Mouse (Mus musculus) G1E (cell line): Measurements from ENCODE around the gene Lpin2. TPM values are rescaled to one million over a fixed set of nuclear protein-coding genes. Genes with fewer than 3 reads are reported as not detected.
A peak's percentile ranks its signal among the peaks of the same experiment; 100 is the strongest.

Experiments used
- ATAC-seq: 2 replicates; pipeline ENCODE4 v1.8.0; 2016; ENCODE audit warnings: mild to moderate bottlenecking; ENCODE audit not compliant: insufficient number of reproducible peaks, poor library complexity, low FRiP score, severe bottlenecking; ENCODE audit errors: extremely low read depth
- DNase-seq: peaks from one replicate; pipeline ENCODE4 v3.0.0; 2012; ENCODE audit warnings: low spot score
- H3K27me3 ChIP-seq: 2 replicates; pipeline ENCODE4 v1.6.1; 2012; ENCODE audit warnings: mild to moderate bottlenecking, low read length, inconsistent platforms; ENCODE audit not compliant: insufficient read depth
- H3K36me3 ChIP-seq: replicated peaks from 2 replicates; pipeline ENCODE3; 2012; ENCODE audit warnings: mild to moderate bottlenecking, inconsistent platforms
- H3K4me1 ChIP-seq: 2 replicates; pipeline ENCODE4 v1.6.1; 2012; ENCODE audit warnings: low read depth, low read length, inconsistent platforms, mixed read lengths; ENCODE audit not compliant: insufficient read depth
- H3K4me3 ChIP-seq: 2 replicates; pipeline ENCODE4 v1.5.1; 2012; ENCODE audit warnings: low read depth, mild to moderate bottlenecking, inconsistent platforms, low read length, moderate library complexity, mixed read lengths
- H3K9me3 ChIP-seq: replicated peaks from 2 replicates; pipeline ENCODE4 v1.6.1; 2012; ENCODE audit warnings: inconsistent platforms
- CTCF ChIP-seq: IDR thresholded peaks from 2 replicates; pipeline ENCODE4 v1.5.1; 2012; ENCODE audit warnings: low read depth, low read length, inconsistent platforms, mixed read lengths
- GATA1 ChIP-seq: IDR thresholded peaks from 2 replicates; pipeline ENCODE4 v1.6.1; 2012; ENCODE audit warnings: borderline replicate concordance, low read length, inconsistent platforms, mixed read lengths
- GATA2 ChIP-seq: IDR thresholded peaks from 2 replicates; pipeline ENCODE4 v1.6.1; 2012; ENCODE audit warnings: low read depth, low read length, inconsistent platforms, borderline replicate concordance
- POLR2AphosphoS5 ChIP-seq: IDR thresholded peaks from 2 replicates; pipeline ENCODE4 v1.6.1; 2012; ENCODE audit warnings: low read depth, low read length, inconsistent platforms; ENCODE audit not compliant: insufficient replicate concordance
- TAL1 ChIP-seq: conservative IDR thresholded peaks from 2 replicates; pipeline ENCODE4 v1.6.1; 2012; ENCODE audit warnings: low read depth, low read length, inconsistent platforms, mixed read lengths
- polyA plus RNA-seq: library from polyadenylated mRNA; stranded (reverse); fragments of >175 nt; gene quantifications from 2 replicates; pipeline ENCODE4 v1.2.3, GENCODE M21; 2012
- total RNA-seq, 2 experiments: library from RNA; stranded (forward) in 1 of 2; stranded (reverse) in 1 of 2; fragments of 200-1000 nt in 1 of 2; fragments of >200 nt in 1 of 2; fragmentation: Nextera tagmentation in 1 of 2; gene quantifications; 2 replicates each; pipeline ENCODE4 v1.2.3; 2014 to 2017

The Lpin2 gene
- total and polyA plus RNA-seq, 3 experiments = 44.3 to 169 (median 155) TPM

- Histone ChIP-seq H3K9me3 (no peaks in the 10 kb centered on the region), H3K4me3 (no peak overlapping the region), H3K27me3 (no peaks in the 10 kb centered on the region), H3K36me3 (peaks cover 15% of the 10 kb centered on the region), H3K4me1 (peaks cover 95% of the 10 kb centered on the region)
- TF ChIP-seq CTCF = no peak
- TF ChIP-seq GATA1 = no peak
- DNase-seq (no peak), ATAC-seq (no peak)
Measured at GRCm38 (mm10) chr17:71191063-71191462, 8.7 kb downstream of the Lpin2 start.

- Histone ChIP-seq H3K27me3 (no peaks in the 10 kb centered on the region), H3K4me1 (peaks cover 95% of the 10 kb centered on the region), H3K36me3 (peaks cover 13% of the 10 kb centered on the region), H3K4me3 (no peak overlapping the region; the same call in 1 of the 2 replicates), H3K9me3 (no peaks in the 10 kb centered on the region)
- no peak for DNase-seq
- ATAC-seq = peak; percentile 36; the same call in 1 of the 2 replicates
- TF ChIP-seq GATA1 (no peak), CTCF (no peak), TAL1 (no peak), GATA2 (no peak), POLR2AphosphoS5 (no peak)
Measured at GRCm38 (mm10) chr17:71191651-71192419, 9.5 kb downstream of the Lpin2 start.

GRCm38 (mm10) chr17:71193019-71193418, 10.7 kb downstream of the Lpin2 start:
- H3K9me3 ChIP-seq = no peaks in the 10 kb centered on the region
- H3K4me1 ChIP-seq = peaks cover 93% of the 10 kb centered on the region
- TF ChIP-seq GATA1 (no peak), GATA2 (no peak), TAL1 (no peak), CTCF (no peak), POLR2AphosphoS5 (no peak)
- no peak for ATAC-seq
- no peaks in the 10 kb centered on the region for H3K27me3 ChIP-seq
- H3K36me3 ChIP-seq = peaks cover 17% of the 10 kb centered on the region
- no peak for DNase-seq
- H3K4me3 ChIP-seq = no peak overlapping the region

GRCm38 (mm10) chr17:71193485-71193884, 11.1 kb downstream of the Lpin2 start:
- H3K9me3 ChIP-seq = no peaks in the 10 kb centered on the region
- DNase-seq (no peak), ATAC-seq (no peak)
- peaks cover 92% of the 10 kb centered on the region for H3K4me1 ChIP-seq
- no peaks in the 10 kb centered on the region for H3K27me3 ChIP-seq
- no peak for TF ChIP-seq POLR2AphosphoS5
- no peak for TF ChIP-seq CTCF
- TF ChIP-seq GATA2 = no peak
- no peak for TF ChIP-seq GATA1
- TF ChIP-seq TAL1 = no peak
- no peak overlapping the region; the same call in 1 of the 2 replicates for H3K4me3 ChIP-seq
- peaks cover 19% of the 10 kb centered on the region for H3K36me3 ChIP-seq

GRCm38 (mm10) chr17:71194906-71195632, 12.7 kb downstream of the Lpin2 start:
- Histone ChIP-seq H3K27me3 (no peaks in the 10 kb centered on the region), H3K4me3 (peak overlapping the region; percentile 17; the same call in 1 of the 2 replicates), H3K9me3 (no peaks in the 10 kb centered on the region), H3K4me1 (peaks cover 91% of the 10 kb centered on the region), H3K36me3 (peaks cover 20% of the 10 kb centered on the region)
- DNase-seq (no peak), ATAC-seq (peak; percentile 36; the same call in 1 of the 2 replicates)
- TF ChIP-seq GATA2 (no peak), TAL1 (no peak), POLR2AphosphoS5 (no peak), CTCF (no peak), GATA1 (no peak)
